Mouse (Mus musculus) layer of hippocampus, adult 2 months (tissue): ENCODE results near the gene Med24. TPM values are rescaled to one million over a fixed set of nuclear protein-coding genes. Genes with fewer than 3 reads are reported as not detected.

Experiments
- DNase-seq, 2 experiments: peaks; one replicate each; pipeline ENCODE4 v3.0.0; 2022; ENCODE audit warnings: low spot score in 2 of 2
- H3K27ac ChIP-seq: fragments of 200-600 bp; 2 replicates; pipeline ENCODE4 v1.8.1; 2022
- H3K4me3 ChIP-seq: fragments of 200-600 bp; 2 replicates; pipeline ENCODE4 v1.8.1; 2022; ENCODE audit warnings: mild to moderate bottlenecking
- CTCF ChIP-seq: fragments of 200-600 bp; conservative IDR thresholded peaks from 2 replicates; pipeline ENCODE4 v1.8.1; 2022; ENCODE audit warnings: antibody characterized with exemption, mild to moderate bottlenecking, moderate library complexity
- long read RNA-seq, 2 experiments: library from polyadenylated mRNA; stranded (forward); transcript quantifications; one replicate each; pipeline ENCODE4 v2.0.0; 2021; ENCODE audit warnings: borderline mapping rate in 2 of 2
- total RNA-seq, 2 experiments: library from RNA; stranded (reverse); gene quantifications; 2 replicates each; pipeline ENCODE4 v1.2.3; 2021

Med24 gene
- total RNA-seq = 100 to 1,000 TPM; 146 to 148 TPM
- long read RNA-seq, experiment 1, transcript Med24-201 (26 exons, 3,410 nt) = minor isoform, 10 of 82 reads
- long read RNA-seq, experiment 1, transcript Med24-202 (27 exons, 3,133 nt) = major isoform, 11 of 82 reads
- long read RNA-seq, experiment 1, partial matches to known transcripts = 21 of 82 reads
- long read RNA-seq, experiment 1, other reads (novel, unspliced or antisense) = 40 of 82 reads
- long read RNA-seq, experiment 2, full-length matches to known transcripts = 18 of 87 reads
- long read RNA-seq, experiment 2, partial matches to known transcripts = 26 of 87 reads
- long read RNA-seq, experiment 2, other reads (novel, unspliced or antisense) = 43 of 87 reads

GRCm38 (mm10) chr11:98729119-98729588, at the start of gene Med24:
Gene Med24 (minus strand): TSS chr11:98729435.
- no peak for TF ChIP-seq CTCF
- Histone ChIP-seq H3K4me3 (peak within 1 kb of the TSS; percentile 83), H3K27ac (peak within 1 kb of the TSS; percentile 90)
- DNase-seq = peak; percentile 85 to 93

GRCm38 (mm10) chr11:98777888-98778287, 48.7 kb upstream of the Med24 start:
- H3K27ac ChIP-seq = peak overlapping the region; percentile 99; the same call in 1 of the 2 replicates
- DNase-seq = no peak
- no peak for TF ChIP-seq CTCF
- H3K4me3 ChIP-seq = no peak overlapping the region

GRCm38 (mm10) chr11:98776843-98777590, 47.8 kb upstream of the Med24 start:
- no peak for DNase-seq
- no peak for TF ChIP-seq CTCF
- peak overlapping the region; percentile 99 for H3K27ac ChIP-seq
- H3K4me3 ChIP-seq = peak overlapping the region; percentile 6; the same call in 1 of the 2 replicates

GRCm38 (mm10) chr11:98776052-98776764, 47.0 kb upstream of the Med24 start:
- TF ChIP-seq CTCF = no peak
- peak overlapping the region; percentile 99 for H3K27ac ChIP-seq
- peak overlapping the region; percentile 88; the same call in 1 of the 2 replicates for H3K4me3 ChIP-seq
- no peak for DNase-seq

- TF ChIP-seq CTCF = no peak
- DNase-seq = peak; percentile 100
- Histone ChIP-seq H3K27ac (peak overlapping the region; percentile 99), H3K4me3 (peak overlapping the region; percentile 88)
Observed at GRCm38 (mm10) chr11:98775348-98776051, 46.3 kb upstream of the Med24 start.

GRCm38 (mm10) chr11:98774582-98775347, 45.5 kb upstream of the Med24 start, which contains the start of gene Nr1d1:
Gene Nr1d1 (minus strand): TSS chr11:98775333.
- no peak for TF ChIP-seq CTCF
- Histone ChIP-seq H3K4me3 (peak within 1 kb of the TSS; percentile 88), H3K27ac (peak within 1 kb of the TSS; percentile 99)
- no peak for DNase-seq

- peak overlapping the region; percentile 99 for H3K27ac ChIP-seq
- peak overlapping the region; percentile 88 for H3K4me3 ChIP-seq
- TF ChIP-seq CTCF = peak; percentile 16; the same call in 1 of the 2 replicates
- peak; percentile 99 to 100 for DNase-seq
Observed at GRCm38 (mm10) chr11:98773635-98774295, 44.5 kb upstream of the Med24 start.

- Histone ChIP-seq H3K27ac (peak overlapping the region; percentile 99), H3K4me3 (peak overlapping the region; percentile 88)
- DNase-seq = no peak
- no peak for TF ChIP-seq CTCF
Observed at GRCm38 (mm10) chr11:98772667-98773171, 43.5 kb upstream of the Med24 start.

GRCm38 (mm10) chr11:98771844-98772525, 42.8 kb upstream of the Med24 start:
- no peak for TF ChIP-seq CTCF
- H3K27ac ChIP-seq = peak overlapping the region; percentile 99

GRCm38 (mm10) chr11:98771131-98771530, 41.9 kb upstream of the Med24 start:
- no peak for DNase-seq
- no peak for TF ChIP-seq CTCF
- H3K27ac ChIP-seq = peak overlapping the region; percentile 99
- peak overlapping the region; percentile 88 for H3K4me3 ChIP-seq

More at GRCm38 (mm10) chr11:98771844-98772525, 42.8 kb upstream of the Med24 start:
- peak overlapping the region; percentile 88 for H3K4me3 ChIP-seq
- DNase-seq = no peak
